Mouse (Mus musculus): ENCODE measurements at regions not wholly inside any gene's neighbourhood (a gene's known extent, or its start where the extent isn't known, plus 50 kb on each side); places are given as distances from the start of the nearest gene placed in this dataset.

GRCm38 (mm10) chr3:103492211-103492610, 82.8 kb upstream of the Syt6 start:
- H3K4me2 ChIP-seq = no peak overlapping the region
- no peaks in the 10 kb centered on the region for H3K4me1 ChIP-seq (ENCODE audit: control insufficient read depth, insufficient read depth, low read length)
- no peak overlapping the region for H3K4me3 ChIP-seq (ENCODE audit: low read depth, low read length)
- no peaks in the 10 kb centered on the region for H3K36me3 ChIP-seq (ENCODE audit: control insufficient read depth, insufficient read depth, low read length)
- no peak overlapping the region for H3K27ac ChIP-seq (ENCODE audit: low read depth, low read length)
- 77% methylated on average over 3 of the region's 3 CpGs for WGBS (ENCODE audit: insufficient replicate concordance)
- ATAC-seq (replicated peaks; ENCODE audit: insufficient number of reproducible peaks, low FRiP score, low TSS enrichment) = no peak
- no peak overlapping the region for H3K9ac ChIP-seq (ENCODE audit: low read depth, low read length)
- H3K9me3 ChIP-seq (replicated peaks; ENCODE audit: control insufficient read depth, low read length) = no peaks in the 10 kb centered on the region
- H3K27me3 ChIP-seq (ENCODE audit: control insufficient read depth, insufficient read depth, low read length) = no peaks in the 10 kb centered on the region

- Histone ChIP-seq H3K4me2 (no peak overlapping the region), H3K27me3 (ENCODE audit: control insufficient read depth, insufficient read depth, low read length) (no peaks in the 10 kb centered on the region), H3K27ac (ENCODE audit: low read depth, low read length) (no peak overlapping the region), H3K4me1 (ENCODE audit: control insufficient read depth, insufficient read depth, low read length) (no peaks in the 10 kb centered on the region), H3K36me3 (ENCODE audit: control insufficient read depth, insufficient read depth, low read length) (no peaks in the 10 kb centered on the region), H3K4me3 (ENCODE audit: low read depth, low read length) (no peak overlapping the region), H3K9me3 (replicated peaks; ENCODE audit: control insufficient read depth, low read length) (no peaks in the 10 kb centered on the region), H3K9ac (ENCODE audit: low read depth, low read length) (no peak overlapping the region)
- WGBS (ENCODE audit: insufficient replicate concordance) = 93% methylated on average over 1 of the region's 1 CpGs
- no peak for ATAC-seq (replicated peaks; ENCODE audit: insufficient number of reproducible peaks, low FRiP score, low TSS enrichment)
These were observed 81.4 kb upstream of the Syt6 start for GRCm38 (mm10) chr3:103493623-103494022.

GRCm38 (mm10) chr3:103494043-103494442, 81.0 kb upstream of the Syt6 start:
- Histone ChIP-seq H3K9ac (ENCODE audit: low read depth, low read length) (no peak overlapping the region), H3K27me3 (ENCODE audit: control insufficient read depth, insufficient read depth, low read length) (no peaks in the 10 kb centered on the region), H3K36me3 (ENCODE audit: control insufficient read depth, insufficient read depth, low read length) (no peaks in the 10 kb centered on the region), H3K4me1 (ENCODE audit: control insufficient read depth, insufficient read depth, low read length) (no peaks in the 10 kb centered on the region), H3K4me2 (no peak overlapping the region), H3K4me3 (ENCODE audit: low read depth, low read length) (no peak overlapping the region), H3K27ac (ENCODE audit: low read depth, low read length) (no peak overlapping the region), H3K9me3 (replicated peaks; ENCODE audit: control insufficient read depth, low read length) (no peaks in the 10 kb centered on the region)
- WGBS (ENCODE audit: insufficient replicate concordance) = 69% methylated on average over 3 of the region's 3 CpGs
- no peak for ATAC-seq (replicated peaks; ENCODE audit: insufficient number of reproducible peaks, low FRiP score, low TSS enrichment)

GRCm38 (mm10) chr3:103496083-103496482, 78.9 kb upstream of the Syt6 start:
- no peak for ATAC-seq (replicated peaks; ENCODE audit: insufficient number of reproducible peaks, low FRiP score, low TSS enrichment)
- Histone ChIP-seq H3K4me1 (ENCODE audit: control insufficient read depth, insufficient read depth, low read length) (no peaks in the 10 kb centered on the region), H3K4me3 (ENCODE audit: low read depth, low read length) (no peak overlapping the region), H3K27me3 (ENCODE audit: control insufficient read depth, insufficient read depth, low read length) (no peaks in the 10 kb centered on the region), H3K4me2 (no peak overlapping the region), H3K27ac (ENCODE audit: low read depth, low read length) (no peak overlapping the region), H3K9me3 (replicated peaks; ENCODE audit: control insufficient read depth, low read length) (no peaks in the 10 kb centered on the region), H3K36me3 (ENCODE audit: control insufficient read depth, insufficient read depth, low read length) (no peaks in the 10 kb centered on the region), H3K9ac (ENCODE audit: low read depth, low read length) (no peak overlapping the region)
- 77% methylated on average over 6 of the region's 6 CpGs for WGBS (ENCODE audit: insufficient replicate concordance)

GRCm38 (mm10) chr3:103496683-103497082, 78.3 kb upstream of the Syt6 start:
- H3K27ac ChIP-seq (ENCODE audit: low read depth, low read length) = no peak overlapping the region
- 78% methylated on average over 3 of the region's 3 CpGs for WGBS (ENCODE audit: insufficient replicate concordance)
- H3K9ac ChIP-seq (ENCODE audit: low read depth, low read length) = no peak overlapping the region
- no peaks in the 10 kb centered on the region for H3K36me3 ChIP-seq (ENCODE audit: control insufficient read depth, insufficient read depth, low read length)
- ATAC-seq (replicated peaks; ENCODE audit: insufficient number of reproducible peaks, low FRiP score, low TSS enrichment) = no peak
- no peak overlapping the region for H3K4me3 ChIP-seq (ENCODE audit: low read depth, low read length)
- no peak overlapping the region for H3K4me2 ChIP-seq
- no peaks in the 10 kb centered on the region for H3K27me3 ChIP-seq (ENCODE audit: control insufficient read depth, insufficient read depth, low read length)
- no peaks in the 10 kb centered on the region for H3K4me1 ChIP-seq (ENCODE audit: control insufficient read depth, insufficient read depth, low read length)
- H3K9me3 ChIP-seq (replicated peaks; ENCODE audit: control insufficient read depth, low read length) = no peaks in the 10 kb centered on the region

GRCm38 (mm10) chr3:103497696-103498095, 77.3 kb upstream of the Syt6 start:
- Histone ChIP-seq H3K27ac (ENCODE audit: low read depth, low read length) (no peak overlapping the region), H3K9me3 (replicated peaks; ENCODE audit: control insufficient read depth, low read length) (no peaks in the 10 kb centered on the region)

GRCm38 (mm10) chr3:103498458-103498857, 76.6 kb upstream of the Syt6 start:
- H3K4me2 ChIP-seq = no peak overlapping the region
- H3K27ac ChIP-seq (ENCODE audit: low read depth, low read length) = no peak overlapping the region
- H3K36me3 ChIP-seq (ENCODE audit: control insufficient read depth, insufficient read depth, low read length) = no peaks in the 10 kb centered on the region
- no peak overlapping the region for H3K9ac ChIP-seq (ENCODE audit: low read depth, low read length)
- no peaks in the 10 kb centered on the region for H3K27me3 ChIP-seq (ENCODE audit: control insufficient read depth, insufficient read depth, low read length)
- H3K9me3 ChIP-seq (replicated peaks; ENCODE audit: control insufficient read depth, low read length) = no peaks in the 10 kb centered on the region
- 86% methylated on average over 4 of the region's 4 CpGs for WGBS (ENCODE audit: insufficient replicate concordance)
- H3K4me3 ChIP-seq (ENCODE audit: low read depth, low read length) = no peak overlapping the region
- no peak for ATAC-seq (replicated peaks; ENCODE audit: insufficient number of reproducible peaks, low FRiP score, low TSS enrichment)
- no peaks in the 10 kb centered on the region for H3K4me1 ChIP-seq (ENCODE audit: control insufficient read depth, insufficient read depth, low read length)

More at GRCm38 (mm10) chr3:103497696-103498095, 77.3 kb upstream of the Syt6 start:
- WGBS (ENCODE audit: insufficient replicate concordance) = 80% methylated on average over 3 of the region's 3 CpGs
- H3K4me1 ChIP-seq (ENCODE audit: control insufficient read depth, insufficient read depth, low read length) = no peaks in the 10 kb centered on the region
- H3K4me2 ChIP-seq = no peak overlapping the region
- H3K4me3 ChIP-seq (ENCODE audit: low read depth, low read length) = no peak overlapping the region
- ATAC-seq (replicated peaks; ENCODE audit: insufficient number of reproducible peaks, low FRiP score, low TSS enrichment) = no peak
- no peak overlapping the region for H3K9ac ChIP-seq (ENCODE audit: low read depth, low read length)
- H3K27me3 ChIP-seq (ENCODE audit: control insufficient read depth, insufficient read depth, low read length) = no peaks in the 10 kb centered on the region
- H3K36me3 ChIP-seq (ENCODE audit: control insufficient read depth, insufficient read depth, low read length) = no peaks in the 10 kb centered on the region

GRCm38 (mm10) chr3:103499801-103500200, 75.2 kb upstream of the Syt6 start:
- H3K4me3 ChIP-seq (ENCODE audit: low read depth, low read length) = no peak overlapping the region
- ATAC-seq (replicated peaks; ENCODE audit: insufficient number of reproducible peaks, low FRiP score, low TSS enrichment) = no peak
- no peak overlapping the region for H3K27ac ChIP-seq (ENCODE audit: low read depth, low read length)
- no peaks in the 10 kb centered on the region for H3K36me3 ChIP-seq (ENCODE audit: control insufficient read depth, insufficient read depth, low read length)
- no peaks in the 10 kb centered on the region for H3K9me3 ChIP-seq (replicated peaks; ENCODE audit: control insufficient read depth, low read length)
- 45% methylated on average over 1 of the region's 1 CpGs for WGBS (ENCODE audit: insufficient replicate concordance)
- H3K9ac ChIP-seq (ENCODE audit: low read depth, low read length) = no peak overlapping the region
- H3K4me1 ChIP-seq (ENCODE audit: control insufficient read depth, insufficient read depth, low read length) = no peaks in the 10 kb centered on the region
- no peaks in the 10 kb centered on the region for H3K27me3 ChIP-seq (ENCODE audit: control insufficient read depth, insufficient read depth, low read length)
- H3K4me2 ChIP-seq = no peak overlapping the region

- no peak for ATAC-seq (replicated peaks; ENCODE audit: insufficient number of reproducible peaks, low FRiP score, low TSS enrichment)
These were observed 74.7 kb upstream of the Syt6 start for GRCm38 (mm10) chr3:103500366-103500765.

More at GRCm38 (mm10) chr3:103500366-103500765, 74.7 kb upstream of the Syt6 start:
- H3K9me3 ChIP-seq (replicated peaks; ENCODE audit: control insufficient read depth, low read length) = no peaks in the 10 kb centered on the region
- no peak overlapping the region for H3K9ac ChIP-seq (ENCODE audit: low read depth, low read length)
- no peaks in the 10 kb centered on the region for H3K4me1 ChIP-seq (ENCODE audit: control insufficient read depth, insufficient read depth, low read length)
- no peak overlapping the region for H3K4me2 ChIP-seq
- no peaks in the 10 kb centered on the region for H3K27me3 ChIP-seq (ENCODE audit: control insufficient read depth, insufficient read depth, low read length)
- 60% methylated on average over 4 of the region's 4 CpGs for WGBS (ENCODE audit: insufficient replicate concordance)
- H3K27ac ChIP-seq (ENCODE audit: low read depth, low read length) = no peak overlapping the region
- no peaks in the 10 kb centered on the region for H3K36me3 ChIP-seq (ENCODE audit: control insufficient read depth, insufficient read depth, low read length)
- no peak overlapping the region for H3K4me3 ChIP-seq (ENCODE audit: low read depth, low read length)

All from heart, embryonic 11.5 days (tissue).